Mouse (Mus musculus) kidney, embryonic 14.5 days (tissue): Measurements from ENCODE around the gene Rnf220. TPM values are rescaled to one million over a fixed set of nuclear protein-coding genes. Genes with fewer than 3 reads are reported as not detected.

Experiments
- ATAC-seq: fragments of 200-750 bp; cut with Nextera tagmentation; 2 replicates; pipeline ENCODE4 v1.8.0; 2017; ENCODE audit warnings: moderate number of reproducible peaks, mild to moderate bottlenecking, moderate TSS enrichment, moderate library complexity; ENCODE audit not compliant: low FRiP score, low TSS enrichment
- H3K27ac ChIP-seq: fragments of 300-500 bp; sonication (generic); 2 replicates; pipeline ENCODE4 v1.5.1; 2014; ENCODE audit warnings: low read depth, mild to moderate bottlenecking, low read length, moderate library complexity, mixed read lengths
- H3K27me3 ChIP-seq: fragments of 300-500 bp; sonication (generic); 2 replicates; pipeline ENCODE4 v1.6.1; 2014; ENCODE audit warnings: mild to moderate bottlenecking, low read length; ENCODE audit not compliant: control insufficient read depth, insufficient read depth
- H3K36me3 ChIP-seq: fragments of 300-500 bp; sonication (generic); 2 replicates; pipeline ENCODE4 v1.6.1; 2014; ENCODE audit warnings: low read length, mixed read lengths; ENCODE audit not compliant: control insufficient read depth, insufficient read depth
- H3K4me1 ChIP-seq: fragments of 300-500 bp; sonication (generic); 2 replicates; pipeline ENCODE4 v1.6.1; 2014; ENCODE audit warnings: low read length, mixed read lengths; ENCODE audit not compliant: control insufficient read depth, insufficient read depth
- H3K4me2 ChIP-seq: fragments of 300-500 bp; sonication (generic); replicated peaks from 2 replicates; pipeline ENCODE4 v1.6.1; 2014; ENCODE audit warnings: low read depth, mild to moderate bottlenecking, low read length
- H3K4me3 ChIP-seq: fragments of 300-500 bp; sonication (generic); 2 replicates; pipeline ENCODE4 v1.5.1; 2014; ENCODE audit warnings: mild to moderate bottlenecking, low read length
- H3K9ac ChIP-seq: fragments of 300-500 bp; sonication (generic); 2 replicates; pipeline ENCODE4 v1.6.1; 2014; ENCODE audit warnings: low read depth, mild to moderate bottlenecking, low read length, moderate library complexity
- H3K9me3 ChIP-seq: fragments of 300-500 bp; sonication (generic); 2 replicates; pipeline ENCODE4 v1.6.1; 2016; ENCODE audit warnings: low read length; ENCODE audit not compliant: control insufficient read depth
- WGBS: fragments of 180-500 bp; shearing (Covaris S2); extraction: QIAGEN DNeasy Blood & Tissue Kit; methylation state at CpG from one replicate; pipeline ENCODE4 v1.1.7; 2014; 5-methylcytosine and 5-hydroxymethylcytosine counted together
- polyA plus RNA-seq: library from polyadenylated mRNA; unstranded; fragments of >200 nt; fragmentation: Nextera tagmentation; extraction: Ambion mirVana; gene quantifications from 2 replicates; pipeline ENCODE4 v1.2.1, GENCODE M21; 2014

The Rnf220 gene
- polyA plus RNA-seq, 1 experiment from 2014 or later = 59.3 TPM

GRCm38 (mm10) chr4:117407945-117408344 is 88.9 kb downstream of the Rnf220 start:
- no peak overlapping the region for H3K9ac ChIP-seq

DNA sequence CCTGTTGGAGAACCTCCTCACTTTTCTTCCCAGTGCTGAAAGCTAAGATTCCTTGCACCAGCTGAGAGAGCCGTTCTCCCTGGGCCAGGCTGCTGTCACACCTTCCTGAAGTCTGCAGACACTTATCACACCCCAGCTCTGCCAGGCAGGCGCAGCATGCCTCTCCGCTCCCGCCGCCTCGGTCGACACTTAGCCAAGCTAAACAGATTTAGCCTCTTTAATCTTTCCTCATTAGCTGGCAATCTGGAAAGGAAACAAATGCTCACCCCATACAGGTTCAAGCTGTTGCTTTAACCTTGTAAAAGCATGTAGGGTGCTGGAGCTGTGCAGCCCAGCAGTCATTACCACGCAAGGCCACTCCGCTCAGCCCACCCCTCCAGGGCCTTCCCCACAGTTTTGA is 90.9 kb downstream of the Rnf220 start:
- 34% methylated on average over 9 of the region's 9 CpGs for WGBS
- no peak overlapping the region for H3K27ac ChIP-seq
- no peaks in the 10 kb centered on the region for H3K9me3 ChIP-seq
- no peak overlapping the region for H3K9ac ChIP-seq
- peaks cover 9% of the 10 kb centered on the region for H3K4me1 ChIP-seq
- no peaks in the 10 kb centered on the region for H3K36me3 ChIP-seq
- no peaks in the 10 kb centered on the region; the same call in 1 of the 2 replicates for H3K27me3 ChIP-seq
- H3K4me2 ChIP-seq = no peak overlapping the region
- no peak for ATAC-seq
- no peak overlapping the region for H3K4me3 ChIP-seq

More at GRCm38 (mm10) chr4:117407945-117408344, 88.9 kb downstream of the Rnf220 start:
- no peak overlapping the region for H3K4me2 ChIP-seq
- H3K27me3 ChIP-seq = peaks cover 4% of the 10 kb centered on the region
- no peaks in the 10 kb centered on the region for H3K36me3 ChIP-seq
- H3K27ac ChIP-seq = no peak overlapping the region
- ATAC-seq = no peak
- peaks cover 12% of the 10 kb centered on the region for H3K4me1 ChIP-seq
- H3K9me3 ChIP-seq = no peaks in the 10 kb centered on the region
- WGBS = 82% methylated on average over 5 of the region's 5 CpGs
- H3K4me3 ChIP-seq = no peak overlapping the region

GRCm38 (mm10) chr4:117405211-117405610 is 91.6 kb downstream of the Rnf220 start:
- Histone ChIP-seq H3K9ac (no peak overlapping the region), H3K9me3 (no peaks in the 10 kb centered on the region), H3K4me1 (peaks cover 9% of the 10 kb centered on the region), H3K4me2 (no peak overlapping the region), H3K27ac (no peak overlapping the region), H3K4me3 (no peak overlapping the region), H3K36me3 (no peaks in the 10 kb centered on the region), H3K27me3 (no peaks in the 10 kb centered on the region; the same call in 1 of the 2 replicates)
- 70% methylated on average over 6 of the region's 6 CpGs for WGBS
- ATAC-seq = no peak

GRCm38 (mm10) chr4:117403411-117403810 is 93.4 kb downstream of the Rnf220 start:
- H3K4me2 ChIP-seq = no peak overlapping the region
- H3K4me1 ChIP-seq = peaks cover 3% of the 10 kb centered on the region; the same call in 1 of the 2 replicates
- no peaks in the 10 kb centered on the region for H3K36me3 ChIP-seq
- 24% methylated on average over 3 of the region's 3 CpGs for WGBS
- ATAC-seq = no peak
- H3K9ac ChIP-seq = no peak overlapping the region
- H3K27ac ChIP-seq = no peak overlapping the region
- H3K27me3 ChIP-seq = no peaks in the 10 kb centered on the region; the same call in 1 of the 2 replicates
- no peak overlapping the region for H3K4me3 ChIP-seq
- H3K9me3 ChIP-seq = no peaks in the 10 kb centered on the region

- Histone ChIP-seq H3K27me3 (peaks cover 12% of the 10 kb centered on the region), H3K27ac (no peak overlapping the region), H3K4me2 (no peak overlapping the region), H3K36me3 (no peaks in the 10 kb centered on the region), H3K4me3 (no peak overlapping the region), H3K9ac (no peak overlapping the region), H3K4me1 (peaks cover 7% of the 10 kb centered on the region; the same call in 1 of the 2 replicates), H3K9me3 (no peaks in the 10 kb centered on the region)
- whole genome bisulfite sequencing = 81% methylated on average over 11 of the region's 11 CpGs
- ATAC-seq = no peak
Measured at GRCm38 (mm10) chr4:117397128-117397527, 99.7 kb downstream of the Rnf220 start.

GRCm38 (mm10) chr4:117393027-117393426 is 103.8 kb downstream of the Rnf220 start:
- H3K9ac ChIP-seq = no peak overlapping the region

GRCm38 (mm10) chr4:117392391-117392790 is 104.5 kb downstream of the Rnf220 start:
- no peak overlapping the region for H3K9ac ChIP-seq
- no peaks in the 10 kb centered on the region for H3K9me3 ChIP-seq
- H3K27ac ChIP-seq = no peak overlapping the region
- no peak overlapping the region for H3K4me3 ChIP-seq
- peaks cover 31% of the 10 kb centered on the region for H3K27me3 ChIP-seq
- H3K4me1 ChIP-seq = peaks cover 15% of the 10 kb centered on the region; the same call in 1 of the 2 replicates
- WGBS = 21% methylated on average over 2 of the region's 2 CpGs
- no peaks in the 10 kb centered on the region for H3K36me3 ChIP-seq
- H3K4me2 ChIP-seq = peak overlapping the region; percentile 31; the same call in 1 of the 2 replicates
- ATAC-seq = no peak

More at GRCm38 (mm10) chr4:117393027-117393426, 103.8 kb downstream of the Rnf220 start:
- no peak overlapping the region for H3K4me2 ChIP-seq
- peaks cover 15% of the 10 kb centered on the region; the same call in 1 of the 2 replicates for H3K4me1 ChIP-seq
- H3K9me3 ChIP-seq = no peaks in the 10 kb centered on the region
- no peaks in the 10 kb centered on the region for H3K36me3 ChIP-seq
- 30% methylated on average over 7 of the region's 7 CpGs for WGBS
- no peak overlapping the region for H3K27ac ChIP-seq
- peaks cover 31% of the 10 kb centered on the region for H3K27me3 ChIP-seq
- ATAC-seq = no peak
- no peak overlapping the region for H3K4me3 ChIP-seq

GRCm38 (mm10) chr4:117391966-117392365 is 104.9 kb downstream of the Rnf220 start:
- 3% methylated on average over 9 of the region's 9 CpGs for WGBS
- peak overlapping the region; percentile 17; the same call in 1 of the 2 replicates for H3K4me3 ChIP-seq
- no peaks in the 10 kb centered on the region for H3K9me3 ChIP-seq
- peak overlapping the region; percentile 31 for H3K4me2 ChIP-seq
- H3K36me3 ChIP-seq = no peaks in the 10 kb centered on the region
- no peak overlapping the region for H3K9ac ChIP-seq
- H3K27ac ChIP-seq = no peak overlapping the region
- ATAC-seq = peak; percentile 82
- H3K4me1 ChIP-seq = peaks cover 15% of the 10 kb centered on the region; the same call in 1 of the 2 replicates
- peaks cover 31% of the 10 kb centered on the region for H3K27me3 ChIP-seq

DNA sequence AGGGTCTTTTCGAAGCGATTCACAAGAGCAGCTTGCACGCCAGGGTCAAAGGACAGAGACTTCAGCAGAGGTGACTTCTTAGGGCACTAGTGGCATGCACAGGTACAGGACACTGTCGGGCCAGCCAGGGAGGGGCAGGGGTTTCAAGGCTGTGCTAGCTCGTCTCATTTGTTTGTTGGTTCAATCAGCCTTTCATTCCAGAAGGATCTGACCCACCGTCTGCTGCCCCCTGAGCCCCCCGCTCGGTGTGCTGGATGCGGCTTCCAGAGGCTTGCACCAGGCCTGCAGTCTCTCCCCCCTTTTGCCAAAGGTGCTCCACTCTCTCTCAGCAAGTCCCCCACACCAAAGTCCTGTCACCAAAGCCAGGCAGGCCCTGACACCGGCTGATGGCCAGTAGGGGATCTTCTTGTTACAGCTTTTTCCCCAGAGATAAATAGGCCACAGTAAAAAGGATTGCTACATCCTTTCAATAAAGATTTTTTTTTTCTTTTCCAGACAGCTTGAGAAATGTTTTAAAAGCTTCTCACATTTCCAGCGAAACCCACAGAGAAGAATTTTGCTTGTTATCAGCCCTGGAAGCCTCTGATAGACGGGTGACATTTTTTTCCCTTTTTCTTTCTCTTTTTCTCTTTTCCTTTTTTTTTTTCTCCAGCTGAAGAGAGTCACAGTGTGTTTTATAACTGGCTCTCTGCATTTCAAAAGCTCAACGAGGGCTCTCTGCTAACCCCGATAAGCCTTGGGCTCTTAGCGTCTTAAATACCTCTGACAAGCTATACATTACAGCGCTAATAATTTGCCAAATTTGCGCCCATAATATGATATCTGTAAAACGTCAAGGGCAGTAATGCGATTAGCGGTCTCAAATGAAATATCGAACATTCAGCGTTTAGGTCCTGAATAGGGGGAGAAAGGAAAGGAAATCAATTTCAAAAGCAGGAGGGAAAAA is 105.7 kb downstream of the Rnf220 start:
- 0 out of 2 replicates have a peak overlapping the region, but pooled peaks have one; percentile 17 for H3K4me3 ChIP-seq
- no peaks in the 10 kb centered on the region for H3K9me3 ChIP-seq
- peaks cover 31% of the 10 kb centered on the region for H3K27me3 ChIP-seq
- no peak overlapping the region for H3K9ac ChIP-seq
- peak overlapping the region; percentile 31; the same call in 1 of the 2 replicates for H3K4me2 ChIP-seq
- 22% methylated on average over 22 of the region's 22 CpGs for WGBS
- no peak for ATAC-seq
- H3K36me3 ChIP-seq = no peaks in the 10 kb centered on the region
- no peak overlapping the region for H3K27ac ChIP-seq
- peaks cover 15% of the 10 kb centered on the region; the same call in 1 of the 2 replicates for H3K4me1 ChIP-seq
